Mouse (Mus musculus) retina, embryonic 14.5 days (tissue): ENCODE measurements at regions not wholly inside any gene's neighbourhood (a gene's known extent, or its start where the extent isn't known, plus 50 kb on each side); places are given as distances from the start of the nearest gene placed in this dataset.

Source experiments
- DNase-seq: peaks from one replicate; pipeline ENCODE4 v3.0.0-alpha.2; 2015; ENCODE audit warnings: low spot score

DNA sequence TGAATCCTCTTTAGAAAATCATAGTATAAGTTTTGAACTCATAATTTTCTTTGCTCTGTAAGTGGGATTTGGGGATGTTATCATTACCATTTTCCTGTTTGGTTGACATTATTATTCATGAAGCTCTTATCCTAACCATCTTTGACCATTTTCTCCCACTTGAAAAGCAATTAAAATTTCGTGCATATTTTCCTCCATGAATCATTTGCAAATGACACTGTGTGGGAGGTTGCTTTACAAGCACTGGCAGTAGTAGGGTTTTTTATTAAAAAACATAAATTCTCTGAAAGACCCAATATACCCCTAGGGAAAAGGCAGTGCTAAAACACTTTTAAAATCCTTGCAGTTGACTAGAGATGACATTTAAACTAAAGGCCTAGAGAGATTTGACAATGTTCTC lies 1183.2 kb upstream of the Crim1 start:
- peak; percentile 24 for DNase-seq

DNA sequence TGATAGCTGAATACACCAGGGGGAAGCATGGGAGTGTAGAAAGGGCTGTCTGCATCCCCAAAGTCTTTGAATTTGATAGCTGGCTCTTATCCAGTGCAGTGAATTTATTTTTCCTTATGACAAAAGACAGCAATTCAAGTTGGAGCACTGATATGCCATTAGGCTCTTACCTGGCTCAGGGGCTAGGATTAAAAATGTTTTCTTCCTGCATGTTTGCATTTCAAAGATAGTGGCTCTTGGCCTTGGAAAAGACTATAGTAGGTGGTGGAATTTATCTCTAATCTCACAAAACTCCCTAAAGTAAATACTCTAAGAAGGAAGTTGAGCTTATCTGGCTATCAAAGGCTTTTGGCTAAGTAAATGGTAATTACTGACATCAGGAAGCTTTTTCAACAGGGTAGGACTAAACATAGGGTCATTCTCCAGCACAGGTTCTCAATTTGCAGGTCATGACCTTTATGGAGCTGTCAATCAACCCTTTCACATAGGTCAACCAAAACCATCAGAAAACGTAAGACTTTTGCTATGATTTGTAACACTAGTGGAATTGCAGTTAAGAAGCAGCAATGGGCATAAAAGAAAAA lies 1170.8 kb upstream of the Crim1 start:
- no peak for DNase-seq

DNA sequence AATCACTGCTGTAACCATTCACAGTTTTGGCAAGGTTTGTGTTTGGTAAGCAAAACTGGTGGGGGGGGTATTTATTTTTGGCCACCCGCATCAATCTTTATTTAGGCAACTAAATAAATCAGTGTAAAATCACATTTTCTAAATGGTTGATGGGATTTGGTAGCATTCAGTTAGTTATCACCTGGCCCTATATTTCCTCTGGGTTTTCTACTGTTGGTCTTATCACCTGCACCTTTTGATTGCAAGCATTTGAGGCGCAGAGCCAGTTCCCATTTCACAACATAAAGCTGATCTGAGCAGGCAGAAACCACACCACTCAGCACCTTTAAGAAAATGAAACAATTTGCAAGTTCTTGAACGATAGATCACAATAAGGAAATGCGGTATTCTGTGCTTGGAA lies 1165.8 kb upstream of the Crim1 start:
- no peak for DNase-seq
